Mouse (Mus musculus) retina, postnatal 7 days (tissue): Measurements from ENCODE around the gene Ptprt.
"Not testable (repeated sequence)": the region's sequence is repeated elsewhere in the genome, so short reads cannot be mapped to it uniquely, and the experiment has no call there.

Source experiments
- DNase-seq: peaks from one replicate; pipeline ENCODE4 v3.0.0-alpha.2; 2012; ENCODE audit warnings: low read depth, low spot score

Gene Ptprt

DNA sequence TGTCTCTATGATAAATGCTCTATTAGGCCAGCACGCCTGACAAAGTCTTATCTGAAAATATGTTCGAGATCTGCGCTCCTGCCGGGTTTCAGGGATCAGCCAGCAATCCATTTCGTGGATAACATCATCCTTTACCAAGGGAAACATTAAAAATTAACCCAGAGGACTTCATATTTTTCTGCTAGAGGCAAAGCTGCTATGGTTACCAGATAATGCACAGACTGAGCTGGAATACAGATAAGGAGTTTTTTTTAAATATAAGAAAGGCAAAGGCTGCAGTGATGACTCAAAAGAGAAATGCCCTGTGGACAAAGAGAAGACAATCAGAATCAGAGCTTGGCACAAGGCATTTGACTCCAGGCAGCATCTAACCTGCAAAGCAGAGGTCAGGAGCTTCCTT lies 1111.4 kb downstream of the Ptprt start:
- no peak for DNase-seq

- DNase-seq: no peak
Observed at GRCm38 (mm10) chr2:161547318-161547717, 1113.6 kb downstream of the Ptprt start.

- DNase-seq: no peak
Observed at GRCm38 (mm10) chr2:161545406-161545805, 1115.5 kb downstream of the Ptprt start.

DNA sequence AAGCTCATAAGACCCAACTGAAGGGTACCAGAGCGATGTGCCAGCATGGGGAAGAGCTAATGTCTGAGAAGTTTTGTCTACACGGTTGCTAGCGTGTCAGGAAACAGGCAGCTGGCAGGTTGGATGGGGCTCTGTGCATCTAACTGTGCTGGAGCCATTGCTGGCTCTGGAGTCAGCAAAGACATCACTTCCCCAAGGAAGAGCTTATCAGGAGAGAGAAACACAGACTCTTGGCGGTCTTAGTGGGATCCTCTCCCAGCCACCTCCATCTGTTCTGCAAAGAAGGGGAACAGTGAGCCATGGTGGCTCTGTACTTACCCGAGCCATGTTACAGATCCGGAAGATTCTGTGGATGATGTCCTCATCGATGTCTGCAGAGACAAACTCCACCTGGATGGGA lies 1126.8 kb downstream of the Ptprt start:
- no peak for DNase-seq

DNA sequence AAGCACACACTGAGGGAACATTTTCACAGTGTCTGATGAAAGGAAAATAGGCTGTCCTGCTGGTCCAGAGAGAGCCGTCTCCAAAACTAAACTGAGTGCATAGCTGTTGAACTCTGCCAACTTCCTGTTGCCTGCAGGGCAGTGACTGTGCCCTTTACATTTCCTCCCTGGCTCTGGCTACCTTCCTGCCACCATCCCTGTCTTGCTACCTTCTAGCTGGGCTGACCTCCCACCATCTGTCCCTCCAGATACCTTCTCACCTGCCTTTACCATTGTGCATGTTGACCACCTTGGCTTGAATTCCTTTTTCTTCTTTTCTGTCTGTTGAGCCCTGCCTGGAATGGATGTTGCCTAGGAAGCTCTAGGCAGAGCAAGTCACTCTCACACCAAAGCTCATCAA lies 1133.8 kb downstream of the Ptprt start:
- no peak for DNase-seq

GRCm38 (mm10) chr2:161519671-161520070 lies 1141.3 kb downstream of the Ptprt start:
- DNase-seq: no peak

DNA sequence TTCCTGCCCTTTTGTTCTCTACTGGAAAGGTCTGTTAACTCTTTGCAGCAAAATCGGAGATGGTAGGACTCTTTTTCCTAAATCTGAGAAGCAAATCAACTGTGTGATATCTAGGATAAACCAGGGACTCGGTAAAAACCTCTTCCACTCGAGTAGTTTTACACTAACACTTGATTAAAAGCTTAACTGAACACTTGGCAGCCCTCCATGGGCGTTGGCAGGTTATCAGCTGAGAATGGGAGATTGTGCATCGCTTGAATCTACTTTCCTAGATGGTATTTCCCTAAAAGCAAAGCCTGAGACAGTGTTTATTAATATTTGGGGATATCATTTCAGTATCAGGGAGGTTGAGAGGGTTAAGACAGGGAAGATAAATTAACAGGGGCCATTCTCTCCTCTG lies 1144.0 kb downstream of the Ptprt start:
- DNase-seq: peak; percentile 60

DNA sequence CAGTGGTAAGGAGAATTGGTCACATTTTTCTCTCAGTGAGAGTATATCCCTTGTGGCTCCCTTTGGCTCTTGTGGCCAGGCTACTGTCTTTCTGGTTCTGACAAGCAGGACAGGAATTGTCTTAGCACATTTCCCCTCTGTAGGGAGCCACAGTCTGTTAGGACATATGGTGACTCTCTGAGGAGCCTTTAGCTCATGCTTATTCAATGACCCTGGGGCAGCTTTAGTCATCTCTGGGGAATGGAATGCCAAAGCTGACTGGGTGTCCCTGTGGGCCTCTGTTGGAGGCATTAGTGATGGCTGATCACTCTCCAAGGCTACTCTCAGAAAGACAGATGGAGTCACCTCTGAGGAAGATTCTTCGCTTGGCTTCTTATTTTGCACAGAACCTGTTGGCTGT lies 1147.7 kb downstream of the Ptprt start:
- DNase-seq: no peak

- not testable (repeated sequence) for DNase-seq
Observed at GRCm38 (mm10) chr2:161511880-161512570, 1148.9 kb downstream of the Ptprt start.

DNA sequence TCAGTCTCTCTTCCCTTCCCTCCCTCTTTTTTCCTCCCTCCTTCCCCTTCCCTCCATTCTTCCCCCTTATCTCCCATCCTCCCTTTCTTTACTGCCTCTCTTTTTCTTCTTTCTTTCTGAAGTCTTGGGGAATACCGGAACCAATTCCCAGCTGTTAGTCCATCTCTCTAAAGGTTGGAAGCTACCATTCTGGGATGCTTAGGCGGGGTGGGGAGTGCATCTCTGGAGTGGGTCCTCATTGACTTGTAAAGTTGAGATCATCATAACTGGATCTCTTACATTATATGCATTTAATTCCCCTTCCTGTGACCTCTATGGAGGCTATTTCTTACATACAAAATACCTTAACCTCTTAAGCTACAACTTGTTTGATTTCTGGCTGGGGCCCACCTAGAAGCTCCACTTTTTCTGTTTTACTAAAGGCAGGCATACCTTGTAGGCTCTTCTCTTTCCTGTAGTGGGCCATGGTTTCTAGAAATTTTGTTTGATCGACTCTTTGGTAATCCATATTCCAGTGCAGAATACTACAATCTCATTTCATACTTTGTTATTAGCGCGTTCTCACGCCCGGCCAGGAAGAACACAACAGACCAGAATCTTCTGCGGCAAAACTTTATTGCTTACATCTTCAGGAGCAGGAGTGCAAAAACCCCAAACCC lies 1149.7 kb downstream of the Ptprt start:
- DNase-seq: no peak

DNA sequence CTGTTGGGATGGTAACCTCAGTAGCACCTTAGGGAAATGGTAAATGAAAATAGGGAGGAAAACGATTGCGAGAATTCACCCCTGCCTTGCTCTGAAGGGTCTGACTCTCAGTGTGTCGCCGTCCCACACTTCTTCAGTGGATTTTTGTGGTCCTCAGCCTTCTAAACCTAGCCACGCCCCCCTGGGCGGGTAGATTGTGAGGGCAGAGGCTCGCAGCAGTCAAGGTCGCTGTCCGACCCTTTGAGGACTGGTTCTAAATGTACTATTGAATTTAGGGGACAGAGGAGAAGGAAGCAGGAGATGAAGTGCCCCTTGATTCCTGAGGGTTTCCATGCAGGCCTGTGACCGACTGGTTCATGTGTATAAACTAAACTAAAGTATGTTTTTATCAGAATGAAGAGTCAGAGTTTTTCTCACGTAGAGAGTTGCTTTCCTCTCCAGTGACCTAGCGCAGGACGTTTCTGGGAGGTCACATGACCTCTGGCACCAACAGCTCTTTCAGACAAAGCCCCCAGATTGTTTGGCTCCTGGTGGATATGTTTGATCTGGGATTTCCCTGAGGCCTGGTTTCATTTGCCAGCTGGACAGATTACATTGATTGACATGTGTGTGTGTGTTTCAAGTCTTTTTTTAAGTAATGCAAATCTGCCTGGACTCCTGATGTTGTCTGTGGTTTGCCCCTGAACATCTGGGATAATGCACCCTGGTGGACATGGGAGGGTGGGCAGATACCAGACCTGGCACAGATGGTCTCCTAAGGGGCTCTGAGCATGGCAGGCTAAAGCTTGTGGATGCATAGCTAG lies 1161.6 kb downstream of the Ptprt start:
- peak; percentile 31 for DNase-seq

GRCm38 (mm10) chr2:161498449-161499096 lies 1162.4 kb downstream of the Ptprt start:
- DNase-seq: no peak

- peak; percentile 34 for DNase-seq
Observed at GRCm38 (mm10) chr2:161481741-161482140, 1179.2 kb downstream of the Ptprt start.

- DNase-seq: no peak
Observed at GRCm38 (mm10) chr2:161480445-161480844, 1180.5 kb downstream of the Ptprt start.
